Mouse (Mus musculus) adrenal gland, postnatal 25 days (tissue): ENCODE data around the gene Ube2cbp. TPM values are rescaled to one million over a fixed set of nuclear protein-coding genes. Genes with fewer than 3 reads are reported as not detected.

ENCODE experiments used
- DNase-seq: peaks from one replicate; pipeline ENCODE4 v3.0.0; 2021; ENCODE audit warnings: mixed read lengths
- total RNA-seq: library from RNA; stranded (reverse); gene quantifications from 2 replicates; pipeline ENCODE4 v1.2.3, GENCODE M21; 2021

The Ube2cbp gene
- total RNA-seq, 1 experiment from 2014 or later: 3.3 TPM

GRCm38 (mm10) chr9:86423331-86423730 is 41.4 kb downstream of the Ube2cbp start:
- no peak for DNase-seq

- DNase-seq: no peak
Observed at GRCm38 (mm10) chr9:86419366-86419765, 45.4 kb downstream of the Ube2cbp start.

- no peak for DNase-seq
Observed at GRCm38 (mm10) chr9:86417971-86418370, 46.8 kb downstream of the Ube2cbp start.

GRCm38 (mm10) chr9:86395785-86396184 is 69.0 kb downstream of the Ube2cbp start:
- peak; percentile 10 for DNase-seq

GRCm38 (mm10) chr9:86395012-86395411 is 69.7 kb downstream of the Ube2cbp start:
- DNase-seq: no peak

GRCm38 (mm10) chr9:86393586-86394272 is 71.0 kb downstream of the Ube2cbp start:
- no peak for DNase-seq

- DNase-seq: no peak
Observed at GRCm38 (mm10) chr9:86391467-86391866, 73.3 kb downstream of the Ube2cbp start.

GRCm38 (mm10) chr9:86390713-86391112 is 74.0 kb downstream of the Ube2cbp start:
- no peak for DNase-seq

GRCm38 (mm10) chr9:86388538-86388937 is 76.2 kb downstream of the Ube2cbp start:
- no peak for DNase-seq

- DNase-seq: no peak
Observed at GRCm38 (mm10) chr9:86376923-86377322, 87.8 kb downstream of the Ube2cbp start.

GRCm38 (mm10) chr9:86372783-86373567 is 91.8 kb downstream of the Ube2cbp start:
- DNase-seq: no peak

- no peak for DNase-seq
Observed at GRCm38 (mm10) chr9:86369208-86369607, 95.5 kb downstream of the Ube2cbp start.

- DNase-seq: peak; percentile 27
Observed at GRCm38 (mm10) chr9:86360536-86360935, 104.2 kb downstream of the Ube2cbp start.

GRCm38 (mm10) chr9:86355851-86356250 is 108.9 kb downstream of the Ube2cbp start:
- DNase-seq: peak; percentile 8

GRCm38 (mm10) chr9:86351491-86351890 is 113.3 kb downstream of the Ube2cbp start:
- DNase-seq: no peak

GRCm38 (mm10) chr9:86336792-86337191 is 128.0 kb downstream of the Ube2cbp start:
- no peak for DNase-seq

GRCm38 (mm10) chr9:86336361-86336760 is 128.4 kb downstream of the Ube2cbp start:
- no peak for DNase-seq

GRCm38 (mm10) chr9:86335588-86335987 is 129.2 kb downstream of the Ube2cbp start:
- no peak for DNase-seq

GRCm38 (mm10) chr9:86334357-86334756 is 130.4 kb downstream of the Ube2cbp start:
- DNase-seq: no peak

- no peak for DNase-seq
Observed at GRCm38 (mm10) chr9:86330591-86330990, 134.2 kb downstream of the Ube2cbp start.

GRCm38 (mm10) chr9:86328270-86328669 is 136.5 kb downstream of the Ube2cbp start:
- DNase-seq: no peak

GRCm38 (mm10) chr9:86327341-86327740 is 137.4 kb downstream of the Ube2cbp start:
- no peak for DNase-seq

- DNase-seq: no peak
Observed at GRCm38 (mm10) chr9:86324772-86325171, 140.0 kb downstream of the Ube2cbp start.
